Mouse (Mus musculus): ENCODE measurements at regions not wholly inside any gene's neighbourhood (a gene's known extent, or its start where the extent isn't known, plus 50 kb on each side); places are given as distances from the start of the nearest gene placed in this dataset.

DNA sequence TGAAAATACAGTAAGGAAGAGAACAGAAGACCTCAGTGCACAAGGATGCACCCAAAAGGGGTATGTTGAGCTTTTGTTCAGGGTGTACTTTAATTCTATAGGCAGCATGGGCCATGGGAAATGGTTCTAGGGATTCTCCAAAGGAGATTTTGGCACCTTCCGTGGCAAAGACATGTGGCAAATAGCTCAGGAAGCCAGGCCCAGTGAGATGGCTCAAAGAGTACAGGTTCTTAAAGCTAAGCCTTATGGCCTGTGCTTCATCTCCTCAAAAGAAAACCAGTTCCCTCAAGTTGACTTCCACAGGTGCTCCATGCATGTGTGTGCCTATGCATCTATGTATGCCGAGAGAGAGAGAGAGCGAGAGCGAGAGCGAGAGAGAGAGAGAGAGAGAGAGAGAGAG, 112.1 kb downstream of the 3110018I06Rik start:
- H3K4me3 ChIP-seq, result no peak overlapping the region
- no peak overlapping the region for H3K9ac ChIP-seq
- 96% methylated on average over 5 of the region's 5 CpGs for WGBS
- H3K27me3 ChIP-seq (replicated peaks), result no peaks in the 10 kb centered on the region
- no peaks in the 10 kb centered on the region for H3K4me1 ChIP-seq
- no peak for ATAC-seq (replicated peaks)
- H3K9me3 ChIP-seq, result no peaks in the 10 kb centered on the region
- no peak overlapping the region for H3K27ac ChIP-seq
- H3K4me2 ChIP-seq, result no peak overlapping the region
- no peaks in the 10 kb centered on the region for H3K36me3 ChIP-seq (replicated peaks)

DNA sequence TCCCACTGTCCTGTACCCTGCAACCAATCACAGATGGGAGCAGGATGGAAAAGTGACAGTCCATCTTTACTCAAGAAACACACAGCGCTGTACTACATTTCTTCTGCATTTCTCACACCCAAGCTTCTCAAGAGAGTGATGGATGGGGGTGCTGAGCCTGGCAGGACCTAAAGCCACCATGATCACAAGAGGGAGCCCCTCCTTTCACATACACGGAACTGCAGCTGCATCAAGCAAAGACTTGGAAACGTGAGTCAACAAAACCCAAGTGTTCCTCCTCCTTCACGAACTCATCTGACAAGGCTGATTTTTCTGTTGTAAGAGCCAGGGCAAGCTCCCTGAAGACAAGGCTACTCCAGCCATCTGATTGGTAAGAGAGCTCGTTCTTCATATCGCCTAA, 120.5 kb downstream of the 3110018I06Rik start:
- H3K27me3 ChIP-seq (replicated peaks), result no peaks in the 10 kb centered on the region
- 83% methylated on average over 6 of the region's 6 CpGs for WGBS
- no peak overlapping the region for H3K9ac ChIP-seq
- no peak overlapping the region for H3K4me3 ChIP-seq
- H3K27ac ChIP-seq, result no peak overlapping the region
- H3K9me3 ChIP-seq, result 0 out of 2 replicates have a peak, but pooled peaks cover 5% of the 10 kb centered on the region
- no peaks in the 10 kb centered on the region for H3K36me3 ChIP-seq (replicated peaks)
- H3K4me2 ChIP-seq, result no peak overlapping the region
- H3K4me1 ChIP-seq, result no peaks in the 10 kb centered on the region
- no peak for ATAC-seq (replicated peaks)

DNA sequence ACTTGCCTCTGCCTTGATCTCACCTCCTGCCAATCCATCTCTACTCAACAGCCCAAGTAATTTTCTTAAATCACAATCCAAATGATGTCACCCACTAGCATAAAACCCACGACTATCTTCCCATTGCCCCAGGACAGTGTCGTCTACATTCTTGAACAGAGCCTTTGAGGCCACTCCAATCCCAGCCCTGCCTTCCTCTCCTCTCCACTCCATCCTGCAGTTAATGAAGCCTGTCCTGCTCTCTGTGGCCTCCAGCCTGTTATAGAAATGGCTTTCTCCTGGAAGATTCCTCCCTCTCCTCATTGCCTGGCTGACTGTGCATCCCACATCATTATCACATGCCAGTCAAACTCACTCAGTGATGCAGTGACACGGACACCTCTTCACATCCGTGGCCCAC, 121.6 kb downstream of the 3110018I06Rik start:
- no peak for ATAC-seq (replicated peaks)
- Histone ChIP-seq H3K4me2 (no peak overlapping the region), H3K27me3 (replicated peaks) (no peaks in the 10 kb centered on the region), H3K36me3 (replicated peaks) (no peaks in the 10 kb centered on the region), H3K4me1 (no peaks in the 10 kb centered on the region), H3K4me3 (no peak overlapping the region), H3K27ac (no peak overlapping the region), H3K9ac (no peak overlapping the region), H3K9me3 (0 out of 2 replicates have a peak, but pooled peaks cover 5% of the 10 kb centered on the region)
- 85% methylated on average over 4 of the region's 4 CpGs for WGBS

DNA sequence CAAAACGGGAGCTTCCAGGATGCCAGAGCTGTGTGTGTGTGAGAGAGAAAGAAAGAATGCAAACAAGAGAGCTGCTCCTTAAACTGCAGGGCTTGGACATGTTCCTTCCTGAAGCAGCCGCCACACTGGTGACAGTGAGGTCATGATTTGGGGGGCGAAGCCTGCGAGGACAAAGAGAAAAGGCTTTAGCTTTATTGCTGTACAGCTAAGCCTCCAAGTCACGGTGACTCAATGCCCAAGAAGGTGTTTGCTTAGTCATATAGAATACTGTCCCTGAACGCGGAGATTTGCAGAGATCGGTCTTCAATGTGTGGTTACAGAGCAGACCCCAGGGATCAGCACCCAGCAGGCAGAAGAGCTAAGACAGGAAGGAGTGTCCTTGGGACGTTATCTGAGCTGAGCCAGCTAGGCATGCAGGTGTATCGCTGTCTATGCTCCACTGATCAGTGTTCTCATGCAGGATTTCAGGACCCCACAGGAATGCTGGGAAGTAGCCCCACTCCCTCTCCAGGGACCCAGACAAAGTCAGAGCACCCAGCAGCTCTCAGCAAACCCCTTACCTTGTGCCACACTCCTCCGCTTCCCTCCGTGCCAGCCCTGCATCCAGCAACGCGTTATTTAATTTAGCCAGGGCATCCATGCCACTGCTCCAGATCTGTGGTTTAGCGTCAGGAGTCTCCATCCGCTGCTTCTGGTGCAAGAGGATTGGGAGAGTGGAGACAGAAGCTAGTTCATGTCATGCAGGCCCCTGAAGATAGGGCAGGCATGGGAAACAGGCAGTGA, 129.0 kb downstream of the 3110018I06Rik start:
- no peak overlapping the region for H3K4me2 ChIP-seq
- H3K36me3 ChIP-seq (replicated peaks), result no peaks in the 10 kb centered on the region
- H3K9ac ChIP-seq, result no peak overlapping the region
- no peak overlapping the region for H3K27ac ChIP-seq
- ATAC-seq (replicated peaks), result no peak
- H3K4me1 ChIP-seq, result 0 out of 2 replicates have a peak, but pooled peaks cover 10% of the 10 kb centered on the region
- H3K9me3 ChIP-seq, result no peaks in the 10 kb centered on the region
- WGBS, result 66% methylated on average over 16 of the region's 16 CpGs
- no peaks in the 10 kb centered on the region for H3K27me3 ChIP-seq (replicated peaks)
- H3K4me3 ChIP-seq, result no peak overlapping the region

DNA sequence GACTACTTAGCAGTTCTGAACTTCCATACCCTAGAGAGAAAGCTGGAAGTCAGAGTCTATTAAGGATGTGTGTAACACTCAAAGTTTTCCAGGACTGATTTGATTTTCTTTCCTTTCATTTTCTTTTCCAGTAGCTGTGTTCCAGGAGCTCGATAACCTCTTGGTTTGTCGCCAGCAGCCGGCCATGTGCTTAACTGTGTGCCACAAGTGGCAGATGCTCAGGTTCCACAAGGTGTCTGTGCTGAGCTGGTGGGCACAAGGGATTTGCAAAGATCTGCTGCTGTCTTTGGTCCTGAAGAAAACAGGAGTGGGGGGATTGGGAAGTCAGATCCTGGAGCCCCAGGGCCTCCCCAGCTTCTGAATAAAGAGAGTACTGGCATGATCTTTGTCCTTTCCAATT, 136.0 kb downstream of the 3110018I06Rik start:
- no peak overlapping the region for H3K9ac ChIP-seq
- H3K27ac ChIP-seq, result no peak overlapping the region
- no peaks in the 10 kb centered on the region for H3K4me1 ChIP-seq
- H3K36me3 ChIP-seq (replicated peaks), result no peaks in the 10 kb centered on the region
- WGBS, result 47% methylated on average over 3 of the region's 3 CpGs
- H3K27me3 ChIP-seq (replicated peaks), result no peaks in the 10 kb centered on the region
- no peak overlapping the region for H3K4me2 ChIP-seq
- H3K4me3 ChIP-seq, result no peak overlapping the region
- no peak for ATAC-seq (replicated peaks)
- H3K9me3 ChIP-seq, result no peaks in the 10 kb centered on the region

DNA sequence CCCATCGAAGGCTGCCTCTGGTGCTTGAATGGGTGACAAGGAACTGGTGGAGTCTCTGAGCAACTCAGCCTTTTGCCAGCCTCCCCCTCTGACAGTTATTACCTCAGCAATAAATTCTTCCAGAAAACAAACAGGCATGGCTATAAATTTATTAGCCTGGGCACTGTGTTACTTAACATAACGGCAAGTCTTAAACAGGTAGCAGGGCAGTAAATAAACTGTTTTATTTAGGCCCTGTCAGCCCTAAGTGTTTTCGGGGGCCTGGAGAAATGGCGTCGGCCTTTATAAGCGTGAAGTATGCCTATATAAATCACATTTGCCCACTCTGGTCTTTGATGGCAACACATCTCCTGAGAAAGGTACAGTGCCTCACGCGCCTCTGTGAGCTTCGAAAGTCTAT, 159.6 kb downstream of the 3110018I06Rik start:
- WGBS, result 96% methylated on average over 9 of the region's 9 CpGs
- Histone ChIP-seq H3K4me1 (no peaks in the 10 kb centered on the region), H3K9ac (no peak overlapping the region), H3K4me2 (no peak overlapping the region), H3K9me3 (no peaks in the 10 kb centered on the region), H3K36me3 (replicated peaks) (no peaks in the 10 kb centered on the region), H3K27ac (no peak overlapping the region), H3K4me3 (no peak overlapping the region), H3K27me3 (replicated peaks) (no peaks in the 10 kb centered on the region)
- ATAC-seq (replicated peaks), result no peak

DNA sequence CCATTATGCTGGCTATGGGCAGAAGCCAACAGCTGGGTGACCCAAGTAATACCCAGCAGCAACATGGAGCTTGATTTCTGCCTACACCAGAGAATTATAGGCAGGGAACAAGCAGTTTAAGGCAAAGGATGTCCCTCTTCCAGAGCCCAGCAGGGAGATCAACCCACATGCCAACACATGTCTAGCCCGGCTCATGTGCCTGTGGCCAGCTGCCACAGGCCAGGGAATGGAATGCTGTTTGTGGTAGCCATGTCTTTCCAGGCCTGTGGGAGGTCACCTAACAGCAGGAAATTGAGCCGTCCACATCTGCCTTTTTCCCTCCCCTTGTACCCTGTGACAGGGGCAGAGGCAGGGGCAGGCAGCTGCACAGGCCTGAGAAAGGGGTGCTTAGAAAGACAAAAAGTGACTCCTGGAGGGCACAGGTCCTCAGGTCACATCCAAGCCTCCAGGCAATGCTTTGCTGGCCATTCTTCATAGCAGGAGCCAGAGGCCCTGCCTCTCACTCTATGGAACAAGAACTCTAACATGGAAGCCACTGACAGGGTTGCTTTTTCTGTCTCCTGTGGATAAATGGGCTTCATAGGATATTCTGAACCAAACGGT, 163.8 kb downstream of the 3110018I06Rik start:
- H3K9me3 ChIP-seq, result no peaks in the 10 kb centered on the region
- H3K4me3 ChIP-seq, result no peak overlapping the region
- H3K9ac ChIP-seq, result no peak overlapping the region
- no peaks in the 10 kb centered on the region for H3K36me3 ChIP-seq (replicated peaks)
- H3K27me3 ChIP-seq (replicated peaks), result no peaks in the 10 kb centered on the region
- H3K27ac ChIP-seq, result no peak overlapping the region
- ATAC-seq (replicated peaks), result no peak
- no peak overlapping the region for H3K4me2 ChIP-seq
- 42% methylated on average over 3 of the region's 3 CpGs for WGBS
- no peaks in the 10 kb centered on the region for H3K4me1 ChIP-seq

DNA sequence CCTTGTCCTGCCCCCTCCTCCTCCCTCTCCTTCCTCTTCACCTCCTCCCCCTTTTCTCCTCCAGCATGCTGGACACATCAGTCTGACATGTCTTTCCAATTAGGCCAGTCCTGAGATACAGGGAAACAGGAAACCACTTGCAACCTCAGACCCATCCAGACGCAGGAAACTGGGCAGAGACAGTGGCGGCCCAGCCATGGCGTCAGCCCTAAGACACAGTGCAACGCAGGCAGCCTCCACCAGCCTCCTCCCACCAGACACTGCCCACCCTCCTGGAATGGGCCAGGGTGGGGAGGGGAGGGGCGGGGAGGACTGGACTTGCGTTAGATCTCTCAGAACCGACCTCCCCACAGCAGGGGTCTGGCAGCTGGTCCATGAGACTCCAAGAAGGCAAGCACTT, 164.7 kb downstream of the 3110018I06Rik start:
- Histone ChIP-seq H3K27ac (no peak overlapping the region), H3K4me2 (no peak overlapping the region), H3K36me3 (replicated peaks) (no peaks in the 10 kb centered on the region), H3K4me1 (peaks cover 4% of the 10 kb centered on the region; the same call in 1 of the 2 replicates), H3K4me3 (no peak overlapping the region), H3K9ac (no peak overlapping the region), H3K27me3 (replicated peaks) (no peaks in the 10 kb centered on the region), H3K9me3 (no peaks in the 10 kb centered on the region)
- 41% methylated on average over 7 of the region's 7 CpGs for WGBS
- ATAC-seq (replicated peaks), result no peak

DNA sequence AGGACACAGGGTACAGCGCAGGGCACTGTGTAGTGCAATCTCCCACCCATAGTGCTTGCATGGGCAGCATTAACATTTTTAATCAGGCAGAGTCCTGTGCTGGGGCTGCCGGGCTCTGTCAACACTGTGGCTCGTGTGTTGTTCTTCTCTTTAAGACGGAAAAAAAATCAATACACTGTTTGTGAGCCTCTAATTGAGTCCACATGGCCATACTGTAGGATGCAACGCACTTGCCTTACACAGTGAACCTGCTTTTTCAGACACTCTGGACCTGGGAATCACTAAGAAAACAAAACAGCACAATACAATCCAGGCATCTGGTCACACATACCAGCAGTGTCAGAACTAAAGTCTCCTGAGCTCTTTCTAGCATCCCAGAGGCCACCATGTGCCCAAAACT, 168.4 kb downstream of the 3110018I06Rik start:
- Histone ChIP-seq H3K27me3 (replicated peaks) (0 out of 2 replicates have a peak, but pooled peaks cover 3% of the 10 kb centered on the region), H3K36me3 (replicated peaks) (no peaks in the 10 kb centered on the region), H3K9me3 (no peaks in the 10 kb centered on the region), H3K4me1 (peaks cover 15% of the 10 kb centered on the region), H3K4me3 (no peak overlapping the region), H3K9ac (no peak overlapping the region), H3K27ac (no peak overlapping the region), H3K4me2 (no peak overlapping the region)
- no peak for ATAC-seq (replicated peaks)
- 55% methylated on average over 5 of the region's 5 CpGs for WGBS

DNA sequence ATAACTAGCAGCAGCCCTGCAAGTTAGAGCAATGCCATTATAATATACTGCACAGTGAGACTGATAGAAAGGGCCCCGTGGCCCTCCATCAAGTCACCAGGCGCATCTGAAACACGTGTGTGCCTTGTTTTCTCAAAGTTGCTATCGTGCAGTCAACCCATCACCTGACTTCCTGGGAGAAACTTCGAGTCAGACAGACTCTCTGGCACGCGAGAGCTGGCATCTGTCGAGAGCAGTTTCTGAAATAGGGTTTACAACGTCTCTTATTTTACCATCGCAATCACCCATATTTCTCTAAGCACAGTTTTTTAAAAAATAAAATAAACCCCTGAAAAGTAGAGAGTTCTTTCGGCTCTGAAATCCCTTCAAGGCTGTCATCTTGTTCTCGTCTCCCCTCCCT, 169.8 kb downstream of the 3110018I06Rik start:
- ATAC-seq (replicated peaks), result no peak
- H3K4me1 ChIP-seq, result peaks cover 15% of the 10 kb centered on the region
- no peak overlapping the region for H3K9ac ChIP-seq
- WGBS, result 61% methylated on average over 12 of the region's 12 CpGs
- no peaks in the 10 kb centered on the region for H3K9me3 ChIP-seq
- H3K4me2 ChIP-seq, result no peak overlapping the region
- H3K36me3 ChIP-seq (replicated peaks), result no peaks in the 10 kb centered on the region
- no peak overlapping the region for H3K4me3 ChIP-seq
- H3K27me3 ChIP-seq (replicated peaks), result 0 out of 2 replicates have a peak, but pooled peaks cover 3% of the 10 kb centered on the region
- H3K27ac ChIP-seq, result no peak overlapping the region

DNA sequence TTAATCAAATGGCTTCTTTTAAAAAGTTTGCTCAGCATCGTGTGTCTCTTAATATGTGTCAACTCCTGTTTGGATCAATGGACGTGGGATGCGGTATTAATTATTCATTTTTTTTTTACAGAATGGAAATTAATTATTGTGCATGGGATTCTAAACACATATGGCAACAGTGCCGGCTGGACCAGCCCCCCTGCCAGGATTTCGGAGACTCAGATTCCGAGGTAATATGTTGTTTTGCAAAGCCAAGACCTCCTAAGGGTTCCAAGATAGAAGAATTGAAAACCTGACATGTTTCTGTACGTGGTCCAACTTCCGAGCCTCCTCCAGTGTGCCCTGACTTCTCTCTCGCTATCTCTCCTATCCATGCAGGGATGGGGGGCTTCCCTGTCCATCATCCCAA, 170.4 kb downstream of the 3110018I06Rik start:
- ATAC-seq (replicated peaks), result no peak
- Histone ChIP-seq H3K27me3 (replicated peaks) (0 out of 2 replicates have a peak, but pooled peaks cover 3% of the 10 kb centered on the region), H3K4me2 (0 out of 2 replicates have a peak overlapping the region, but pooled peaks have one; percentile 3), H3K27ac (no peak overlapping the region), H3K9ac (no peak overlapping the region), H3K9me3 (no peaks in the 10 kb centered on the region), H3K4me1 (peaks cover 15% of the 10 kb centered on the region), H3K4me3 (no peak overlapping the region), H3K36me3 (replicated peaks) (no peaks in the 10 kb centered on the region)
- 29% methylated on average over 9 of the region's 9 CpGs for WGBS

DNA sequence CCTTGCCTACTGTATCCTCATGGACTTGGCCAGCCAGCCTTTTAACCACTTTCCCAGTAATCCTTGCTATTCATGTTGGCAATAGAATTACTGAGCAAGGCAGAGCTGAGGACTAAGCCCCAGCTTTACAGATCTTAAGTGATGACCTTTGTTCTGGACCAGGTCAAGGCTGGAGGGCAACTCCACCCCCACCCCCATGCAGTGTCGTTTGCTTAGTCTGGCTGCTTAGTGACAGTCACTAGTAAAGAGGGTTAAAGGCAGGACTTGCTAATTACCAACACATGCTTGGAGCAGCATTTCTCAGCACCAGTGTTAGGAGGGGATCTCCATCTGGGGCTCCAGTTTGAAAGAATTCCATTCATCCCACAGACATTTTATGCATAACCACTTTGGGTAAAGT, 174.2 kb downstream of the 3110018I06Rik start:
- no peak overlapping the region for H3K4me3 ChIP-seq
- no peaks in the 10 kb centered on the region for H3K36me3 ChIP-seq (replicated peaks)
- H3K9ac ChIP-seq, result no peak overlapping the region
- no peak overlapping the region for H3K4me2 ChIP-seq
- WGBS, result 0% methylated on average over 1 of the region's 1 CpGs
- H3K27ac ChIP-seq, result no peak overlapping the region
- H3K4me1 ChIP-seq, result peaks cover 15% of the 10 kb centered on the region
- H3K27me3 ChIP-seq (replicated peaks), result 0 out of 2 replicates have a peak, but pooled peaks cover 3% of the 10 kb centered on the region
- H3K9me3 ChIP-seq, result no peaks in the 10 kb centered on the region
- no peak for ATAC-seq (replicated peaks)

DNA sequence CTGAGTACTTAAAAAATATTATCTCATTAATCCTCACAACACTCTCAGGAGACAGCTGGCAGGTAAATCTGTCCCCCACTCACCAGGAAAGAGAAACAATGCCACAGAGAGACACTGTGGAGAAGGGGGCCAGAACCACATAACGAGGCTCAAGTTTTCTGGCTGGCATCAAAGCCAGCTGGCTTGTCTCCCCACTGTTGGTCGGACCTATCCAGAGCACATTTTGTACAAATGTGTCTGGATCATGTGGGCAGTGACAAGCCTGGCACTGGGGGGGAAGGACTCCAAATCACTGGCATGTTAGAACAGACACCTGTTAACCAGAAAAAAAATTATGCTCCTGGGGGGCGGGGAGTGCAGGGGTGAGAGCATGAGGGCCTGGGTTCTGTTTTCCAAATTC, 179.4 kb downstream of the 3110018I06Rik start:
- no peak overlapping the region for H3K4me2 ChIP-seq
- no peaks in the 10 kb centered on the region for H3K27me3 ChIP-seq (replicated peaks)
- ATAC-seq (replicated peaks), result no peak
- no peaks in the 10 kb centered on the region for H3K9me3 ChIP-seq
- H3K36me3 ChIP-seq (replicated peaks), result no peaks in the 10 kb centered on the region
- H3K9ac ChIP-seq, result no peak overlapping the region
- 82% methylated on average over 3 of the region's 3 CpGs for WGBS
- H3K27ac ChIP-seq, result no peak overlapping the region
- no peaks in the 10 kb centered on the region for H3K4me1 ChIP-seq
- no peak overlapping the region for H3K4me3 ChIP-seq

All from midbrain, embryonic 15.5 days (tissue).